Mouse (Mus musculus): ENCODE results near the gene Mrpl27.
A peak's percentile ranks its signal among the peaks of the same experiment; 100 is the strongest.
"Not testable (repeated sequence)": the region's sequence is repeated elsewhere in the genome, so short reads cannot be mapped to it uniquely, and the experiment has no call there.

Gene Mrpl27

DNA sequence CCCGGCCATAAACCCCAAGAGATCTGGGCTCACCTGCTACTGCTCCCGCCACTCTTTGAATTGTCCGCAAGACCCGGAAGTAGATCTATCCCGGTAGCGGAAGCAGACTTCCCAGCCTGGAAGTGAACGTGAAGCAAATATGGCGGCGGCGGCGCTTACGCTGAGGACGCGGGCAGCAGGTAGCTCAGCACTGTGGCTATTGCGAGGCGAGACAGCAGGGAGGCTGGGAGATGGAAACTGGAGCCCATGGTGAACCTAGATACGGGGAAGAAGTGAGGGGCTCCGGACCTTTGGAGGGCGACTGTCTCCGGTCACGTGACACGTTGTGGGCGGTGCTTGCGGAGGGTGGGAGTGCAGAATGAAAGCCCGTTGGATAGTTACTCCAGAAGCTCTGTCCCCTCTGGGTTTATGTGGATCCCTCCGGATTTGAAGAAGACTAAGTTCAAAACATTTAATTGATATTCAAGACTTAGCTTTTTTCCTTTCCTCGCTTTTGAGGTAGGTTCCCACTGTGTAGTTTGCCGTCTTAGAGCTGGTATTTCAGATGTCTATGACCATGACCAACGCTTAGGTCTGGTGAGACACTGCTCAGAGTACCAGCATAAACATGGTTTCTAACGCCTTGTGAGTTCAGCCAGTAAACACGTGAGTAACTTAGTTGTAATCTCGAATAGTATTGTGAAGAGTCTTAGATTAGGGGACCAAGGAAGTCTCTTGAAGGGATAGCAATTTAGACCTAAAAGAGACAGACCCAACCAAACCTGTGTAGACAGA lies at the start of gene Mrpl27, which contains the start of gene Eme1:
Mrpl27 (plus strand) TSS at position 105 of the 774 bp plus-strand sequence.
Eme1 (minus strand) TSS at position 302 of the 774 bp plus-strand sequence.
- DNase-seq (ENCODE audit: low spot score): peak; percentile 90

DNA sequence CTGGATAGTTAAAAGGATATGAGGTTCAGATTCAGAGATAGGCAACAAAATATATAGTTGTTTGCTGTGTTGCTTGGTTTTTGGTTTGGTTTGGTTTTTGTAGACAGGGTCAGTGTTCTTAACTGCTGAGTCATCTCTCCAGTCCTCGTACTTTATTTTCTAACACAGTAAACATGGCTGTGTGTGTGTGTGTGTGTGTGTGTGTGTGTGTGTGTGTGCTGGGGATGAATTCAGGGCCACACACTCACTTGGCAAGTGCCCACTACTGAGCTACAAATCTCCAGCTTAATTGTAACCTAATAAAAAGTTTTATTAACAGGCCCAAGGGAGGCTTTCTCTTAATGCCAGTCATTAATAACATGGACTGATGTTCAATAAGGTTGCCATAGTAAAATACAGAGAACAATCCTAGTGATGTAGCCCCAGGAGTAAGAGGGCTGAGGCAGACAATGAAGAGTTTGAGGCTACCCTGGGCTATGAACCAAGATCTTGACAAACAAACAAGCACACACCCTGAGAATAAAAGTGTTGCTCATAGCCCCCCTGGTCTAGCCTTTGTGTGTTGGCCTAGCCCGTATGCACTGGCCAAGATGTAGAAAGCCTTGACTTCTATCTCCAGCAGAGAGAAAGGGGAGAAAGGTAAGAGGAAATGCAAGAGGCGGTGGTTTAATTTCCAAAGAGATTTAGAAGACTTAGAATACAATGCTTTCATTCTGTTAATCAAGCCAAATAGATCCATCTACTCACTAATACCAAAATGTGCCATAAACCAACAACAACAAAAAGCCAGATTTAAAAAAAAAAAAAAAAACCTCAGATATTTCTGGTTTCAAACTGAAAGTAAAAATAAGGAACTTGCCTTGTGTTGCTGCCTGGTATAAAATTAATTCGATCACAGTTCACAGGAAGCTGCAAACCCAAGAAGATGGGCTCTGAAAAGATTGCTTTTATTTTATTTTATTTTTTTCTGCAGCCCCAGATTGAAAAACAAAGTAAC lies 42.5 kb upstream of the Mrpl27 start:
- DNase-seq (ENCODE audit: low spot score): no peak

DNA sequence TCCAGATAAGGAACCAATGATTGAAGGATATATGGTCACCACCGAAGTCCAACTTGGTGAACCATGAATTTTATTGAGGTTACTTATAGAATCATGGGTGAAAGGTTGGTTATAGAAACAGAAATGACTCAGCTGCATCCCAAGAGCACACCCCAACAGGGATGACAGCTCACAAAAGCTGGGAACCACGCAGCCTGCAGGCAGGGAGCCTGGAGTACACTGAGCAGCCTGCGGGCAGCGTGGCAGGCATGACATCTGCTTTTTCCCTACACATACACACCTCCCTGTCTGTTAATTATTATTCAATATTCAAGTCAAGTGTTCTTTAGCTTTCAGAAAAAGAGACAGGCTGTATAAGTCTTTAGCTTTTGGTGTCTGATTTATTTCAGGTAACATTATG lies 39.0 kb upstream of the Mrpl27 start:
- DNase-seq (ENCODE audit: low spot score): no peak

DNA sequence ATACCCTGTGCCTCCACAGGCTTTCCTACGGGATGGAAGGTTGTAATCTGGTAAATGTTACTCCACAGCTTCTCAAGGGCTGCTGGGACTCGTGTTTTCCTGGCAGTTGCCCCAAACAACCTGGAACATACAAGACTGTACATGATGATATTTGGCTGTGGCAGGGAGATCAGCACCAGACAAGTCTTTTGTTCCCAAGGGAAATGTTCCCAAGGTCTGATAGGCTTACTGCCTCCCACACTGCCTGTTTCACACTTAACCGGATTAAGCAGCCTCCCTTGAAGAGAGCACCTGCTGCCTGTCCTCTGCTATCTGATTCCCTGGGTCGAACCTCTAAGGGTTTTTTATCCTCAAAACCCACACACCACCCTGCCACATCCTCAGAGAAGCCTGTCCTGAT lies 38.1 kb upstream of the Mrpl27 start:
- no peak for DNase-seq (ENCODE audit: low spot score)

DNA sequence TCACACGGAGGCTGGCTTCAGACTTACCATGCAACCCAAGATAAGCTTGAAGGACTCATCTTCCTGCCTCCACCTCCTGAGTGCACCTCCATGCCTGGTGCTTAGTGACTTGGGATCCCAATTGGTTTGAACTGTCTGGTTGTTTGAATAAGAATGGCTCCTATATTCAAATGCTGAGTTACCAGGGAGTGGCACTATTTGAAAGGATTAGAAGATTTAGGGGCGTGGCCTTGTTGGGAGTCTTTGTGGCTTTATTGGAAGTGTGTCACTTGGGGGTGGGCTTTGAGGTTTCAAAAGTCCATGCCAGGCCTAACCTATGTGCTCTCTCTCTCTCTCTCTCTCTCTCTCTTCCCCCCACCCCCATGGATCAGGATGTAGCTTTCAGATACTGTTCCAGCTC lies 35.9 kb upstream of the Mrpl27 start:
- DNase-seq (ENCODE audit: low spot score): no peak

DNA sequence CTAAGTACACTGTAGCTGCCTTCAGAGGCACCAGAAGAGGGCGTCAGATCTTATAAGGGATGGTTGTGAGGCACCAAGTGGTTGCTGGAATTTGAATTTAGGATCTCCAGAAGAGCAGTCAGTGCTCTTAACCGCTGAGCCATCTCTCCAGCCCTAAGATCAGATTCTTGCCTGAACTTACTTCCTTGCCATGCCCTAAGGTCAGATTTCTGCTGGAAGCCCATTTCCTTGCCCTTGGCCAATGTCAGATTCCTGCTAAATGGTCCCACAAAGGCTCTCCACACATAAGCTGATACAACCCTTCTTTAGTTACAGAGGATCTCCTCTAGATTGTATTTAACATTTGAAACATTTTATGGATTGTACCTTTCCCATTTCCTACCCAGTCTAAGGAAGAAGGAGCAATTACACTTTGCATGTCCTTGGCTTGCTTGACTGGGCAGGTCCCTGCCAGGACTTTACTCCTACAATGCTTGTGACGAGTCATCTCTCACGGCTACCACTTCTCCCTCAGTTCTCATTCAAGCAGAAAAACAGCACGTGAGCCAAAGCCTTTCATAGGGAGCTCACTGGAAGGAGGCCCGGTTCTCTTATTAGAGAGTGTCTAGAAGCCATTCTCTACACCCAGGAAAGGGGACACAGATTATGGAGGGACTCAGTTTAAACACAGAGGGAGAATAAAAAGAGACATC lies 32.7 kb upstream of the Mrpl27 start:
- no peak for DNase-seq (ENCODE audit: low spot score)

DNA sequence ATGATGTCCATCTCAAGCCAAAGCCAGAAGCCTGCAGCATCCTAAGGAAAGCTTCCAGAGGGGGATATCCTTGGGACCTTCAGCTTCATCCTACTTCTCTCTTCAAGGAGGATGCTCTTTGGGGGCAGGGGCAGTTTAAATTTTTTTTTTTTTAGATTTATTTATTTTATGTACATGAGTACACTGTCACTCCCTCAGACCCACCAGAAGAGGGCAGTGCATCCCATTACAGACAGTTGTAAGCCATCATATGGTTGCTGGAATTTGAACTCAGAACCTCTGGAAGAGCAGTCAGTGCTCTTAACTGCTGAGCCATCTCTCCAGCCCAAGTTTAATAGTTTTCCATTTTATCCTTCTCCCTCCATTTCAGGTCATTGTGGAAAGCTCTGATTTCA lies 32.1 kb upstream of the Mrpl27 start:
- no peak for DNase-seq (ENCODE audit: low spot score)

DNA sequence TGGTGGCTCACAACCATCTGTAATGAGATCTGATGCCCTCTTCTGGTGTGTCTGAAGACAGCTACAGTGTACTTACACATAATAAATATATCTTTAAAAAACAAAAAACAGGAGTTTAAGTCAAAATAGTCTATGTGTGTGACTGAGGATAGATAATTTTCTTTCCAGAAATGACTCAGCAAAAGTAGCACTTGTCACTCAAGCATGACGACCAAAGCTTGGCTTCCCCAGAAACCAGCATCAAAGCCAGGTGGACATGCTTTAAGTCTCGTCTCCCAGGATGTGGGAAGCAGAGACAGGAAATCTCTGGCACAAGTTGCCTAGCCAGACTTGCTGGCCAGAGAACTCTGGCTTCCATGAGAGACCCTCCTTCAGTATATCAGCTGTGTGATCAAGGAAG lies 31.4 kb upstream of the Mrpl27 start:
- no peak for DNase-seq (ENCODE audit: low spot score)

DNA sequence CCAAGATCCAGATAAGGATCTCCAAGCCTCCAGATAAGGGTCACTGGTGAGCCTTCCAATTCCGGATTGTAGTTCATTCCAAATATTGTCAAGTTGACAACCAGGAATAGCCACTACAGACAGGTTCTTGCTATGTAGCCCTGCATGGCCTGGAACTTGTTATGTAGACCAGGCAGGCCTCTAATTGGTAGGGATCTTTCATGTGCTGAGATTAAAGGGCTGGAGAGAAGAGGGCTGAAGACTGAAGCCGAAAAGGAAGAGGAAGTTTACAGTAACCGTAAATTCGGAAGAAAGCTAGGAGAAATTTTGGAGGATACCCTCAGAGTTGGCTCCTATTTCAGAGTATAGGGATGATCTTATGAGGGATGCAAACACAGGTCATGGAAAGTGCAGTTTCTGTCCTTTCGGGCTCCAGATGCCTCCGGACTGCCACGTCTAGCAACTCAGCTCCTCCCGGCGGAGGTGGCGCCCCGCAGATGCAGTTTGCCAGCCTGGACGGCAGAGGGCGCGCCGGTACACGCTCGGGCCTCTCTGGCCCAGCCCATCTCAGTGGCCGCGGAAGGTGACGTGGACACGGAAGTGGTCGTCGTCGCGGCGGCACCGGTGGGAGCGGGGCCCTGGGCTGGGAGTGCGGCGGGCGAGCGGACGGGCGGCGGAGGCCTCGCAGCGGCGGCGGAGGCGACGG lies 24.2 kb upstream of the Mrpl27 start, which contains the start of gene Lrrc59:
Lrrc59 (plus strand) TSS at position 569 of the 685 bp plus-strand sequence.
- DNase-seq (ENCODE audit: low spot score): peak; percentile 94

DNA sequence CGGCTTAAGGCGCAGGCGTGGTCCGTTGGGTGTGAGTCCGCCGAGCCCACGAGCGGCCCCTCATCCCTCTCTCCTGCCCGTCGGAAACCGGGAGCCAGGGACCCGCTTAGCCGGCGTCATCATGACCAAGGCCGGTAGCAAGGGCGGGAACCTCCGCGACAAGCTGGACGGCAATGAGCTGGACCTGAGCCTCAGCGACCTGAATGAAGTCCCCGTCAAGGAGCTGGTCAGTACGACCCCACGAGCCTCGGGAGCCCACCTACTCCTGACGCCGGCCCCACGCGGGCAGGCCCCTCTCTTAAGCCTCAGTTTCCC lies 23.7 kb upstream of the Mrpl27 start:
- no peak for DNase-seq (ENCODE audit: low spot score)

DNA sequence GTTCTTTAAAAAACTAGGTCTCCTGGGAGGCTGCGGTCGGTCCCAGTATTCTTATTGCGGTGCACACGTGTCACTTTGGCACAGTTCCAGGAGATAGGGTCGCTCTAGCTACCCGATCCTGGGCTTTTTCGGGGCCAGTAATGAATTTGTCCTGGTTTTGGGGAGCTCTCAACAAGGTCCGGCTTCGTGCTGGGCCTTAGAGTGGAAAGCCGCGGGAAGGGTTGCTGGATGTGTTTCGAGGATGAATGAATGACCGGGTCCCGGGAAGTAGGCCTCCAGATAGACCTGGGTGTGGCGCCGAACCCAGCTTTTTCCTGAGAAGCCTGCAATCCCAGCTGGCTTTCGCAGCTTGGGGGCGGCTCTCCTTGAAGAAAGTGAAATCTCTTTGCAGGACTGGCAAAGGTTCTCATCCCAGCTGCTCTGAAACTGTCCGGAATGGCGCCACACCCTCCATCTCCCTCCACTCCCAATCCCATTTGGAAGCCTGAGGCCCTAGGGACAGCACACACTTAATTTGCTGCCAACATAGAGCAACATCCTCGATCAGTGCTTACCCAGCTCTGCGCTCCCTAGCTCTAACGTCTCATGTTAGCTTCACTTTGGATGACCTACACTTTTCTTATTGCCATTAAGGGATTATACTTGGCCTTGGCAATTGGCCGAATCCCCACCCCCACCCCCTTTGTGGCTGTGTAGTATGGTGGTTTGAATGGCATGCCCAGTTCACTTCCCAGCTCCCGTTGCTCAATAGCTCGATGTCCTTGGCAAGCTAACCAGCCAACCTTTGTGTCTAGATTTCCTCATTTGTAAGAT lies 23.2 kb upstream of the Mrpl27 start:
- DNase-seq (ENCODE audit: low spot score): peak; percentile 25

DNA sequence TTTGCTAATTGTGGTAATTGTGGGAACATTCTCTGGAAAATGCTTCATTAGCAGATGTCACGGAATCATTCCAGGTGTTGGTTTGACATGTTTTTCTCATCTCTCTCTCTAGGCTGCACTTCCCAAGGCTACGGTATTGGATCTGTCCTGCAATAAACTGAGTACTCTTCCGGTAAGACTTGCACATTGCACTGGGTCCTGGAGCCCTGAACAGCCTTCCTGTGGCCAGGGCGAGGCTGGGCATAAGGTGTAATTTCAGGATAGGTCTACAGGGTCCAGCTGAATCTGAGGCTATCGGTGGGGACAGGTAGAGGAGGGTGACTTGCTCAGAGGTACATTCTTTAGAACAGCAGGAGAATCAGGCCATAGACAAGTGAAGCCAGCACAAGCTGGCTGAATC lies 21.6 kb upstream of the Mrpl27 start:
- DNase-seq (ENCODE audit: low spot score): no peak

DNA sequence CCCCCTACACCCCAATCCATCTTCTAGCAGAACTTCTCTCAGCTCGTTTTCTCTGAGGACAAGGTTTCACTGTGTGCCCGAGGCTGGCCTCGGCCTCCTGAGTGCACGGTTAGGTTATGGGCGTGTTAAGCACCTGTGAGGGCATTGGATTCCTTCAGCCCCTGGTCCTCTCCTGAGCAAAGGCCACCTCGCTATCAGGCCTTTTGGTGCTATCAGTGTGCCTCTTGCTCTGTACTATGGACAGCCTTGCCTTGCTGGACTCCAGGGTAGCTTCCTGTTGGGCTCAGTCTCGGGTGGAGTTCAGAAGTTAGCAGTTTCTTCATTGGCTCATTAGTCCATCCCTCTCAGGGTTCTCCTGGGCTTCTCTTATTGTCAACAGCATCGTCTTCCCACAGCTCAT lies 20.6 kb upstream of the Mrpl27 start:
- DNase-seq (ENCODE audit: low spot score): no peak

DNA sequence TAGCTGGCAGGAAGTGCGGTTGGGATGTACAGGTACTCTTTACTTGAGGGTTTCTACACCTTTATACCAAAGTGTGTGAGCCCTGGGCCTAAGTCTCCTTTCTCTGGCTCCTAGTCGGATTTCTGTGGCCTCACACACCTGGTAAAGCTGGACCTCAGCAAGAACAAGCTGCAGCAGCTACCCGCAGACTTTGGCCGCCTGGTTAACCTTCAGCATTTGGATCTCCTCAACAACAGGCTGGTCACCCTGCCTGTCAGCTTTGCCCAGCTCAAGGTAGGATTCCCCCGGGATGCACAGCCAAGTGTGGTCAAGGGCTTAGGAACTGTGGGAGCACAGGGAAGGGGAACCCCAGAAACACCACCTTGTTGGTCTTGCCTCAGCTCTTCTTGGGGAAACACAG lies 19.1 kb upstream of the Mrpl27 start:
- DNase-seq (ENCODE audit: low spot score): no peak

DNA sequence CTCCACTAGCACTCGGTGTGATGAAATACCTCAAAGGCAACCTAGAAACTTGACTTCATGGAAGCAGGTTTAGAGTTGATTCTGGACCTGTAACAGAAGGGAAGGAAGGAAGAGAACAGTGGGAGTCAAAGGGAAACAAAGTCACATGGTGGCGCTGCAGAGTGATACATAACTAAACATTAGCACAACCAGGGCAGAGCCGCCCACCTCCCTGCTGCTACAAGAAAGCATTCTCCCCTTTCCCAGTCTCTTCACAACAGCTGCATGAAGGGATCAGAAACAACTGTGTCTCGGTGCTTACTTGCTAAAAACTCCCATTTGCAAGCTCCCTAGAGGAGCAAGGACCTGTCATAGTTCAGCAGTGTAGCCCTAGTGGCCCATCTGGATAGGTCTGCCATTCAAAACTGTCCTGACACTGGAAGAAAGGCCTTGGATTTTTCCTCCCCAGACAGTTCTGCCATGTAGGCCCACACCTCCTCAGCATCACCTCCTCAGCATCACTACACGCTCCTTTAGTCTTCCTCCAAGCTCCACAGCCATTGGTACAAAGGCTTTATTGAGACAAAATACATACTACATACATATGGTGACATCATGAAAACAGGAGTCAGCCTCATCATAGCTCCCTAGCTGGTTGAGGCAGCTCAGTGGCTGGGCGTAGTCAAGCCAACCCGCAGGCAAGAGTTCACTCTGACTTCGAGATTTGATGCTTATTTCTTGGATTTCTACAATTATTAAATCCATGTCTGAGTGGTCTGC lies 8.9 kb upstream of the Mrpl27 start:
- no peak for DNase-seq (ENCODE audit: low spot score)

DNA sequence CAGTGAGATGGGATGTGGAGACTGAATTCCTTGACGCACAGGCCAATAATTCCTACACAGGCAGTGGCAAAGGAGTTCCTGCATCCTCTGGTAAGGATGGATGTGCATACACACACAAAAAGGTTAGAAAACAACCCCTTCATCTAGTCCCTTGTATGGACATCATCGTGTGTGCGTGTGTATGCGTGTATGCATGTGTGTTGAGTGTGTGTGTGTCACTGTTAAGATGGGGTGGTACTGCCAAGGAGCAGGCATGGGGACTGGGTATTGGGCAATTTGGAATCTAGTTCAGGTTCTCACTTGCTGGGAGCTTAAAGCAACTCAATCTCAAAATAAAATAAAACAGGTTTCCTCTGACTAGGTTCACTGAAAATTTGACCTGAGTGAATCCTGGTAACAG lies 7.1 kb upstream of the Mrpl27 start:
- DNase-seq (ENCODE audit: low spot score): no peak

DNA sequence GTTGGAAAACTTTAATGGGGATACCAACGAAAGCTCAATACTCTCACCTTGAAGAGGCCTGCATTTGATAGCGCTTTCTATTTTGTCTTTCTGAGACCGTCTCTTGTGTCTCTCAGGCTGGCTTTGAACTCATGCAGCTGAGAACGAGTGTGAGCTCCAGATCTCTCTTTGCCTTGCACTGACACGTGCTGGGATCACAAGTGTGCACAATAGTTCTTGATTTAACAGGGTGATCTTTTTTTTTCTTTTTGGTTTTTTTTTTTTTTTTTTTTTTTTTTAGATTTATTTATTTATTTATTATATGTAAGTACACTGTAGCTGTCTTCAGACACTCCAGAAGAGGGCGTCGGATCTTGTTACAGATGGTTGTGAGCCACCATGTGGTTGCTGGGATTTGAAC lies 2.3 kb upstream of the Mrpl27 start:
- not testable (repeated sequence) for DNase-seq (ENCODE audit: low spot score)

DNA sequence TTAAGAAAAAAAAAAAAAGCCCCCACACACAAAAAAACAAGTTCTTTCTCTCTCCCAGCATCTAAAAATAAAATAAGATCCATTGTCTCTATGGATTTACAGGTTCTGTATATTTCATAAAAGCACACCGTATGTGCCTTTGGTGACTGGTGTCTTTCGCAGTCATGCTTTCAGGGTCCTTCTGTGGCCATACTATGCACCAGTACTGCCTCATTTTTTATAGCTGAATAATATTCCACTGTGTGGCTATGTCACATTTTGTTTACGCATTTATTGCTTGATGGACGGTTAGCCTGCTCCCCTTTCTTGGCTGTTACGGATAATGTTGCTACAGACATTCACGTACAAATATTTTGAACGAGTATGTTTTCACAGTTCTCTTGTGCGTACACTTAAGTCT lies 594 bp upstream of the Mrpl27 start:
- no peak for DNase-seq (ENCODE audit: low spot score)

DNA sequence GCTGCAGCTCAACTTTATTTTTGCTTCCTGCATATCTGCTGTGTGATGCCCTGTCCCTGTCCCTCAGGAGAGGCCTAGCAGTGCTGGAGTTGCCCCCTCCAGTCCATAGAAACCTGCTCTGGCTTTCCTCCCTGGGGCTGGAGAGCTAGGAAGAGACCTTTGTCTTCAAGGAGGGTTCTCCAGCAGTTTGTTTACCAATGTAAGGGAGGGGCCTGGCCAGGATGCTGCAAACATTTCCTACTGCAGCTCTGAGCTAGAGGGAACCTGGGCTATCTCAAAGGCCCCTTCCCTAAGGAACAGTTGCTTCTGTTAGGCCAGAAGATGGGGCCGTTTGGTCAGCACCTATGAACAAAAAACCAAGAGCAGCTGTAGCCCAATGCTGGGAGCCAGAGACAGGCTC lies 7.8 kb downstream of the Mrpl27 start:
- DNase-seq (ENCODE audit: low spot score): no peak

DNA sequence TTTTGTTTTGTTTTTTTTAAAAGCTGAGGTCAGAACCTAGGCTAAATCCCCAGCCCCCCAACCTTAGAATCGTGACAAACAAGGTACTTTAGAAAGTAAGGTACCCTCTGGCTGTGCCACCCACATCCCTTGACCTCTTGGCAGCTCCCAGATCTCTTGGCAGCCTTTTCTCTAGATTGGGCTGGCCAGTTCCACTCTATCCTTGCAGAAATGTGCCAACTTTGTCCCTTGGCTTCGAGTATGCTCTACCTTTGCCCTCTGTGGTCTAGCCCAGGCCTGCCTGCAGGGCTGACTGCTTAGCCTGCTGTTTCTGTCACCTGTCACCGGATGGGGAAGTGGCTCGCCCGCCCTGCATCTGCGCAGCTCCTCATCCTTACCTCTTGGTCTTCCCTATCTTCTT lies 11.7 kb downstream of the Mrpl27 start:
- no peak for DNase-seq (ENCODE audit: low spot score)

All from embryo, embryonic 10.5 days (tissue).